Mouse (Mus musculus) forebrain, embryonic 13.5 days (tissue): ENCODE data around the gene Gm20388. TPM values are rescaled to one million over a fixed set of nuclear protein-coding genes. Genes with fewer than 3 reads are reported as not detected.

Source experiments
- ATAC-seq: fragments of 200-750 bp; cut with Nextera tagmentation; 2 replicates; pipeline ENCODE4 v1.8.0; 2017
- H3K27ac ChIP-seq: fragments of 300-500 bp; sonication (generic); 2 replicates; pipeline ENCODE4 v1.5.1; 2015; ENCODE audit warnings: inconsistent platforms, mild to moderate bottlenecking, moderate library complexity
- H3K27me3 ChIP-seq: fragments of 300-500 bp; sonication (generic); 2 replicates; pipeline ENCODE4 v1.6.1; 2015; ENCODE audit warnings: mild to moderate bottlenecking, inconsistent platforms
- H3K36me3 ChIP-seq: fragments of 300-500 bp; sonication (generic); 2 replicates; pipeline ENCODE4 v1.6.1; 2015; ENCODE audit warnings: mild to moderate bottlenecking, inconsistent platforms; ENCODE audit not compliant: poor library complexity, severe bottlenecking
- H3K4me1 ChIP-seq: fragments of 300-500 bp; sonication (generic); 2 replicates; pipeline ENCODE4 v1.6.1; 2015; ENCODE audit warnings: inconsistent platforms
- H3K4me2 ChIP-seq: fragments of 300-500 bp; sonication (generic); 2 replicates; pipeline ENCODE4 v1.6.1; 2015; ENCODE audit warnings: inconsistent platforms, mild to moderate bottlenecking, moderate library complexity
- H3K4me3 ChIP-seq: fragments of 300-500 bp; sonication (generic); 2 replicates; pipeline ENCODE4 v1.5.1; 2015; ENCODE audit warnings: mild to moderate bottlenecking, inconsistent platforms
- H3K9ac ChIP-seq: fragments of 300-500 bp; sonication (generic); 2 replicates; pipeline ENCODE4 v1.6.1; 2015; ENCODE audit warnings: mild to moderate bottlenecking, inconsistent platforms
- H3K9me3 ChIP-seq: fragments of 300-500 bp; sonication (generic); replicated peaks from 2 replicates; pipeline ENCODE4 v1.6.1; 2016; ENCODE audit warnings: inconsistent platforms
- WGBS: fragments of 180-500 bp; shearing (Covaris S2); methylation state at CpG from one replicate; pipeline ENCODE4 v1.1.7; 2015; 5-methylcytosine and 5-hydroxymethylcytosine counted together
- polyA plus RNA-seq: library from polyadenylated mRNA; unstranded; fragments of >200 nt; fragmentation: Nextera tagmentation; extraction: Ambion mirVana; gene quantifications from 2 replicates; pipeline ENCODE4 v1.2.1, GENCODE M21; 2015

Gene Gm20388
- polyA plus RNA-seq, 1 experiment from 2014 or later: 5.6 TPM

DNA sequence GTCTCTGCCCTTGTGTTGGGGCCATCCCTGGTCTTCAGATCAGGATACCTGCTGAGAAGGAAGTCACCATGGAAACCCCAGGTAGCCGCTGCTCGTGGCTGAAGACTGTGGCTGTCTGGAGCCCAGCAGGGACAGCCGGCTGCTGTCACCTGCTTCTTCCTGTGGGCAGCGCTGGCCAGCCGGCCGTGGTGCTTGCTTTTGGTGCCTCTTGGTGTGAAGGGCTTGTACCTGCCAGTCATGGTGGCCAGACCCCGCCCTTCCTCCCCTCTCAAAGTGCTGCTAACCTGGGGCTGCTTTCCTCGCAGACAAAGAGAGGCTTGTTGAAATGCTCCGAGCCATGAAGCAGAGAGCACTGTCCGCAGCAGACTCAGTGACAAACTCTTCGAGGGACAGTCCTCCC, 663.2 kb downstream of the Gm20388 start:
- ATAC-seq: no peak
- WGBS: 62% methylated on average over 11 of the region's 11 CpGs

DNA sequence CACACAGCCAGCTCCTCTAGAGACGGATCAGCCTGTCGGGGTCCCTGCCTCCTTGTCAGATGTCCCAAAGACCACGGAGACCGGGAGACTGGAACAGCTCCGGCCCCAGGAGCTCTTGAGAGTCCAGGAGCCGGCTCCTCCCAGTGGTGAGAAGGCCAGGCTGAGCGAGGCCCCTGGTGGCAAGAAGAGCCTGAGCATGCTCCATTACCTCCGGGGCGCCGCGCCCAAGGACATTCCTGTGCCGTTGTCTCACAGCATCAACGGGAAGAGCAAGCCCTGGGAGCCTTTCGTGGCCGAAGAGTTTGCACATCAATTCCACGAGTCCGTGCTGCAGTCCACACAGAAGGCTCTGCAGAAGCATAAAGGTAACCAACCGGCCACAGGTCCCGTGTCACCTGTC, 664.3 kb downstream of the Gm20388 start:
- H3K9me3 ChIP-seq: no peaks in the 10 kb centered on the region
- H3K4me2 ChIP-seq: no peak overlapping the region
- H3K9ac ChIP-seq: no peak overlapping the region
- peaks cover 8% of the 10 kb centered on the region for H3K4me1 ChIP-seq
- WGBS: 82% methylated on average over 19 of the region's 19 CpGs
- 0 out of 2 replicates have a peak overlapping the region, but pooled peaks have one; percentile 5 for H3K27ac ChIP-seq
- peaks cover 99% of the 10 kb centered on the region for H3K36me3 ChIP-seq
- ATAC-seq: no peak
- no peak overlapping the region for H3K4me3 ChIP-seq
- no peaks in the 10 kb centered on the region for H3K27me3 ChIP-seq

More for the DNA sequence above, 663.2 kb downstream of the Gm20388 start:
- H3K36me3 ChIP-seq: peaks cover 100% of the 10 kb centered on the region
- H3K9ac ChIP-seq: no peak overlapping the region
- H3K9me3 ChIP-seq: no peaks in the 10 kb centered on the region
- H3K27me3 ChIP-seq: no peaks in the 10 kb centered on the region
- peaks cover 11% of the 10 kb centered on the region for H3K4me1 ChIP-seq
- no peak overlapping the region for H3K27ac ChIP-seq
- H3K4me3 ChIP-seq: no peak overlapping the region
- no peak overlapping the region for H3K4me2 ChIP-seq

DNA sequence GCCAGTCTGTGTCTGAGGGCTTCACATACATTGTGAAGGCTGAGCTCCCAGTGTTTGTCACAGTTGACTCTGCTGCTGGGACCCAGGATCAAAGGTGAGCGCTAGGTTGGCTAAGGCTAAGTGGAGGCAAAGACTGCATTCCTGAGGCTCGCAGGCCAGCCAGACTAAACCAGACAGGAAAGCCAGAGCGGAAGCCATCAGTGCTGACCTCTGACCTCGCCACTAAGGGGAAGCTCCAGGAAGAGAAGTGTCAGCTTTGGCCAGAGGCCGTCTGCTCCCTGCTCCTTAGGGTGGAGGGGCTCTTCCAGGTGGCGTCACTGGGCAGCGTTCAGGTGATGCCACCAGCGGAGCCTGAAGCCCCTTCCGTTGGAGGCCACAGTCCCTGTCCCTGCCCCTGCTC, 665.2 kb downstream of the Gm20388 start:
- no peaks in the 10 kb centered on the region for H3K4me1 ChIP-seq
- H3K4me2 ChIP-seq: no peak overlapping the region
- H3K9me3 ChIP-seq: no peaks in the 10 kb centered on the region
- 0 out of 2 replicates have a peak overlapping the region, but pooled peaks have one; percentile 23 for H3K27ac ChIP-seq
- no peak overlapping the region for H3K9ac ChIP-seq
- no peak for ATAC-seq
- H3K4me3 ChIP-seq: no peak overlapping the region
- H3K27me3 ChIP-seq: no peaks in the 10 kb centered on the region
- 80% methylated on average over 9 of the region's 9 CpGs for WGBS
- peaks cover 99% of the 10 kb centered on the region for H3K36me3 ChIP-seq

DNA sequence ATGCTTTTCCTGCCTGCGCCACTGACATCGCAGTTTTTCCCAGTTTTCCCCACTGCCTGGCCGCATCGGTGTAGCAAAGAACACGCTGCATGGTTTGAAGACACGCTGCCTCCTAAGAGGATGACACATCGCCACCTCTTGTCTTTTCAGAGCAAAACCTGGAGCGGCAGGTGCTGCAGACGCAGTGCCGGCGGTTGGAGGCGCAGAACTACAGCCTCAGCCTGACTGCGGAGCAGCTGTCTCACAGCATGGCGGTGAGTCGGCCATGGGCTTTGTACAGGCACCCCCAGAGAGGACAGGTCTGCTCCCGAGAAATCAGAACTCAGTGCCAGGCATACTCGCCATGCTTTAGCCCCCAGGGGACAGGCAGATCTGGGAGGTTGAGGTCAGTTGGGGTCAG, 667.2 kb downstream of the Gm20388 start:
- H3K4me1 ChIP-seq: no peaks in the 10 kb centered on the region
- no peaks in the 10 kb centered on the region for H3K9me3 ChIP-seq
- peaks cover 96% of the 10 kb centered on the region for H3K36me3 ChIP-seq
- no peak overlapping the region for H3K9ac ChIP-seq
- ATAC-seq: no peak
- no peak overlapping the region for H3K4me2 ChIP-seq
- H3K27ac ChIP-seq: peak overlapping the region; percentile 22
- no peaks in the 10 kb centered on the region for H3K27me3 ChIP-seq
- WGBS: 83% methylated on average over 17 of the region's 17 CpGs
- H3K4me3 ChIP-seq: no peak overlapping the region

DNA sequence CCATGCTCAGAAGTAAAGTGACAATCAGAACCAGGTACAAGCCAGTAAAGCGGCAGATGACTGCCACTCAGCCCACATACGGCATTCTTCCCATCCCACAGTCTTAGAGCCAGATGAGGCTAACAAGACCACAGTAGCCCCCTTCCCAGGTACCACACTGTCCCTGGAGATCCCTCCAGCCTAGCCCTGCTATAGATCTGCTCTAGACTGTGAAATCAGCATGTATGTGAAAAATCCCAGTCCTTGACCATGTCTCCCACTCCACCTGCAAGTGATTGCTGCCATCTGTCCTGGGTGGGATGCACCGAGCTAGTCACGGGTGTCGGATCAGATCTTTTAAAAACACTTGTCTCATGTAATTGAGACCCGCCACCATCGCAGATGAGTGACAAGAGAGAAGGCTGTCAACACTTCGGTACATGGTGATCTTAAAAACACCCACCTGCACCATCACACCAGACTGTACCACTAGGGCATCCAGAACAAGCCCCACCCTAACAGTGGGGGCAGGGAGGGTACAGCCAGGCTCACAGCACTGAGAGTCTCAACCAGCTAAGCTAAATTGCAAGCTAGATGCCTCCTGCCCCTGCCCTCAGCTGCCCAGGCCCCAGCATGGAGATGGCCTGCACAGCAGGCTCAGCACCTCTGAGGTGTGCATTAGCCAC, 669.8 kb downstream of the Gm20388 start:
- H3K27ac ChIP-seq: peak overlapping the region; percentile 48; the same call in 1 of the 2 replicates
- H3K27me3 ChIP-seq: no peaks in the 10 kb centered on the region
- no peaks in the 10 kb centered on the region for H3K4me1 ChIP-seq
- H3K4me2 ChIP-seq: no peak overlapping the region
- H3K9me3 ChIP-seq: no peaks in the 10 kb centered on the region
- ATAC-seq: no peak
- WGBS: 85% methylated on average over 8 of the region's 8 CpGs
- H3K36me3 ChIP-seq: peaks cover 79% of the 10 kb centered on the region
- no peak overlapping the region for H3K9ac ChIP-seq
- H3K4me3 ChIP-seq: no peak overlapping the region

DNA sequence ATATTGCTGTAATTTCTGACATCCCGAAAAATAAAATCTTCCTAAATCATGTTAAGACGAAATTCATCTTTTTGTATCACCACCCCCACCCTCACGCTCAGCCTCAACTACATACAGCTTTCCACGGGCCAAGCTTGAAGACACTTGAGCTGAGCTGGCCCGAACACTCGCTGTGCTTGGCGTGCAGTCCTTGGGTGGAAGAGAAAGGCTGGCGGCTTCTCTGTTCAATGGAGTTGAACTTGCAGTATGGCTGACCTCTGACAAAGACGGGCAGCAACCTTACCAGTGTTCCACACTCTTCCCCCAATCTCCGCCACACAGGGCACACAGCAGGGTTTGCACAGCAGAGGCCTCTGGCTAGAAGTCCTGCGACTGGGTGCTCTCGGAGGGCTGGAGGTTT, 670.7 kb downstream of the Gm20388 start:
- Histone ChIP-seq H3K4me2 (no peak overlapping the region), H3K36me3 (peaks cover 71% of the 10 kb centered on the region), H3K27me3 (no peaks in the 10 kb centered on the region), H3K9me3 (no peaks in the 10 kb centered on the region), H3K4me3 (no peak overlapping the region), H3K4me1 (no peaks in the 10 kb centered on the region), H3K9ac (no peak overlapping the region), H3K27ac (no peak overlapping the region)
- whole genome bisulfite sequencing: 87% methylated on average over 12 of the region's 12 CpGs
- ATAC-seq: no peak

DNA sequence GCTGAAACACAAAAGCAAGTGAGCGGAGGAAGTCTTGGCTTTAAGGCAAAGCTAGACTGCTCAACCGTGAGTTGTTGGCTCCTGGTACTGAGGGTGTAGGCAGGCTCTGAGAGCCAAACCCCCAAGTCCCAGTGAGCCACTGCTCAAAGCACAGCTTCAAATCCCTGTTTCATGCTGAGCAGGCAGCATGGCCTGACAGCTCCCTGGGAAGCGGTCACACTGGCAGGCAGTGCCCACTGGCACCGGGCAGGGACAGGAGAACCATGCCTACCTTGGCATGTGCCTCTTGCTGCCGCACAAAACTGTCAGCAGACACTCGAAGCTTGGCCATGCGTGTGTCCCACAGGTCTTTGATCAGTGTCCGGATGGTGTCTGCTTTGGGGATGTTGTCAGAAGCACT, 671.2 kb downstream of the Gm20388 start:
- Histone ChIP-seq H3K27ac (0 out of 2 replicates have a peak overlapping the region, but pooled peaks have one; percentile 14), H3K36me3 (peaks cover 66% of the 10 kb centered on the region), H3K9ac (no peak overlapping the region), H3K4me1 (no peaks in the 10 kb centered on the region), H3K4me3 (no peak overlapping the region), H3K9me3 (no peaks in the 10 kb centered on the region), H3K4me2 (no peak overlapping the region), H3K27me3 (no peaks in the 10 kb centered on the region)
- 93% methylated on average over 8 of the region's 8 CpGs for WGBS
- no peak for ATAC-seq

DNA sequence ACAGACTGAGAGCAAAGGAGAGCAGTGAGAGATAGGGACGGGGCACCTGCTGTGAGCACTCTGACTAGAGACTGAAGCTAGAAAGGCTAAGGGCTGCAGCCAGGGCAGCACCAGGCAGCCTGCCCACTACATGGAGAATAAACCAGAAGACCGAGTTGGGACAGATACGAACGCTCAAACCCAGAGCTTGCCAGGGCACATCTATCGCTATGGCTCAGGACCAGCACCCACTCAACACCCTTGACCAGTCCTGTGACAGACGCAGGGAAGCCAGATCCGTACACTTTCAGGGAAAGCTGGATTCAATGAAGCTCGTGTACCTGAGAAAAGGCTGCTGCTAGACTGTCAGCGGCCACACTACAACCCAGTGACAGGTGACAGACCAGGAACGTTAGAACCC, 674.9 kb downstream of the Gm20388 start:
- H3K27ac ChIP-seq: no peak overlapping the region

DNA sequence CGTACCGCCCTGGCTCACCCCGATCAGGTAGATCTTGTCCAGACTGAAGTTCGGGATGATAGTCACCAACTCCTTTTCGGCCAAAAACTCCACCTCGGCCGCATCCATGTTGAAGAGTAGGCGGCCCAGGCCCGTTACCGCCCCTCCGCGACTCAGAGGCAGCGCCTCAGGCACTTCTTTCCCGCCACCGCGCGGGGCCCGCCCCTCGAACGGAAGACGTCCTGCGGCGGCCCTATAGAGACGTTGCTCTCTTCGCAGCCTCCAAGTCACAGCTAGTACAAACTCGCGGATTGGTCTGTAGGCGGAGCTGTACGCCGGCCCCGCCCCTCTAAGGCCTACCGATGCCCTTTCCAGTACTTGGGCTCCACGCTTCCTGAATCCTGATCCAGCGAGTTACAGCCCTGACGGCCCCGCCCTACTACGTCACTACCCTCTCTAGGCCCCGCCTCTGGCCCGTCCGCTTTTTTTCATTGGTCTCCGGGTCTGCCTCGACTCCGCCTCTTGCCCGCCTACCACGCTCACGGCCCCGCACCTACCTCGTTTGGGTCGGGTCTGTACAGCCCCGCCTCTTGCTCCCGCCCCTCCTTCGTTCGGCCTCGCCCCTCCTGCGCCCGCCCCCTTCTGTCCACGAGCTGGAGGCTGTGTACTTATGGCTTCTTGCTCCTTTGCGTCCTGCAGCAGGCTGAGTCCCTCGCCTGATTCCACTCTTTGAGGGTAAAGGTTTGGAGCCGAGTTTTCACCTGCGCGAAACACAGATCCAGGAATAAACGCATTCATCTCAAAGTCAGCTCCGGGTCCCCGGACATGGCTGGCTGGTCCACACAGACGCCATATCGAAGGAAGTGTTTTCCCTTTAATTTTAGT, 678.5 kb downstream of the Gm20388 start, which contains the start of gene Gins2:
Gene Gins2, minus strand, starts transcription at position 397 of the 864 bp plus-strand sequence.
- Histone ChIP-seq H3K36me3 (peaks cover 10% of the 10 kb centered on the region), H3K9me3 (no peaks in the 10 kb centered on the region), H3K4me2 (peak within 1 kb of the TSS; percentile 83), H3K4me3 (peak within 1 kb of the TSS; percentile 64), H3K4me1 (peaks cover 18% of the 10 kb centered on the region), H3K9ac (peak within 1 kb of the TSS; percentile 67), H3K27ac (no peak within 1 kb of the TSS), H3K27me3 (no peaks in the 10 kb centered on the region)
- peak; percentile 99 for ATAC-seq
- under 1% methylated on average over 67 of the region's 67 CpGs for whole genome bisulfite sequencing

More for the DNA sequence above, 674.9 kb downstream of the Gm20388 start:
- Histone ChIP-seq H3K4me3 (no peak overlapping the region), H3K27me3 (no peaks in the 10 kb centered on the region), H3K36me3 (peaks cover 30% of the 10 kb centered on the region), H3K9me3 (no peaks in the 10 kb centered on the region), H3K4me1 (peaks cover 18% of the 10 kb centered on the region), H3K9ac (no peak overlapping the region), H3K4me2 (no peak overlapping the region)
- no peak for ATAC-seq
- WGBS: 91% methylated on average over 10 of the region's 10 CpGs

DNA sequence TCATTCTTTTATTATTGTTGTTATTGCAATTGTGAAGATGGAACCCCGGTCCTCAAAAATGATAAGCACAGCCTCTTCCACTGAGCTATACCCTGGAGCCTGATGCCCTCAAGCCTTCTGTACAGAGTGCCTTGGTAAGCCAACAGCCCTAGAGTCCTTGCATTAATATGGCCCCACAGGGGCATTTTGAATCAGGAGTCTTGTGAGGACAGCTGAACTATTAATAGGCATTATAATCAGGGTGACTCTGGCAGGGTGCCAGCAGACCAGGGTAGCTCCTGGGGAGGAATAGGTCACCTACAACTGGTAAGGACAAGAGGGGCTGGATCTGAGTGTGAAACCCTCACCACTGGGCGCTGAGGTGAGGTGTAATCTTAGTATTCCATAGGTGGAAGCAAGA, 679.3 kb downstream of the Gm20388 start:
- Histone ChIP-seq H3K9ac (peak overlapping the region; percentile 57), H3K4me3 (peak overlapping the region; percentile 64), H3K27me3 (no peaks in the 10 kb centered on the region), H3K4me2 (peak overlapping the region; percentile 83), H3K36me3 (peaks cover 5% of the 10 kb centered on the region), H3K27ac (no peak overlapping the region), H3K4me1 (peaks cover 18% of the 10 kb centered on the region), H3K9me3 (no peaks in the 10 kb centered on the region)
- 64% methylated on average over 2 of the region's 2 CpGs for WGBS
- no peak for ATAC-seq

DNA sequence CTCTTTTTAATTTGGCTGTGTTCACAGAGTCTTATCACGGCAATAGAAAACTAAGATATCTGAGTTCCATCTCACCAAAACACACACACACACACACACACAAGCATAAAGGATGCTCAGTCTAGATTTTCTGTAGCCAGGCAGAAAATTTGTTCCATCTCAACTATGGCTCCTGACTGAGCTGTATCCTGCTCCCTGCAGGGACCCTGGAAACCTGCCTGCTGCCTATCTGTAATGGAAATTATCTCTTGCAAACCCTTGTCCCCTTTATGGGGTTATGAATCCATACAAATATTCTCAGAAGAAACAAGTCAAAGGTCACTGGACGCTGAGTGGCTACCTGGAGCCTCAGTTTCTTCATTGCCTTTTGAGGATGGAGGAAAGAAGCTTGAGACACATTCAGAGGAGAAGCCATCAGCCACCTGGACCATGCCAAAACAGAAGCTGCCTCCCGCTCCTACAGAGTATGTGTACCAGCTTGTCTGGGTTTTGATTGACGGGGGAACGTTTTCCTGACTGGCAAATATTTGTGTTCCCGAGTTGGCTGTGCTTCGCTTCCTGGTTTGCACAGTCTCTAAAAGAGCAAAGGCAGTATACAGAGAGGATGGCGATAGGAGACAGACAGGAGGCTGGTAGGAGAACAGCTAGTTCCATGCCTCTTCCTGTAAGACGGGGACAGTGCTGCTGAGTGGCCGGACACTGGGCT, 681.1 kb downstream of the Gm20388 start:
- Histone ChIP-seq H3K36me3 (no peaks in the 10 kb centered on the region; the same call in 1 of the 2 replicates), H3K27me3 (no peaks in the 10 kb centered on the region), H3K4me1 (peaks cover 18% of the 10 kb centered on the region), H3K27ac (0 out of 2 replicates have a peak overlapping the region, but pooled peaks have one; percentile 2), H3K9ac (no peak overlapping the region), H3K9me3 (no peaks in the 10 kb centered on the region), H3K4me2 (no peak overlapping the region), H3K4me3 (no peak overlapping the region)
- ATAC-seq: no peak
- WGBS: 73% methylated on average over 10 of the region's 10 CpGs

DNA sequence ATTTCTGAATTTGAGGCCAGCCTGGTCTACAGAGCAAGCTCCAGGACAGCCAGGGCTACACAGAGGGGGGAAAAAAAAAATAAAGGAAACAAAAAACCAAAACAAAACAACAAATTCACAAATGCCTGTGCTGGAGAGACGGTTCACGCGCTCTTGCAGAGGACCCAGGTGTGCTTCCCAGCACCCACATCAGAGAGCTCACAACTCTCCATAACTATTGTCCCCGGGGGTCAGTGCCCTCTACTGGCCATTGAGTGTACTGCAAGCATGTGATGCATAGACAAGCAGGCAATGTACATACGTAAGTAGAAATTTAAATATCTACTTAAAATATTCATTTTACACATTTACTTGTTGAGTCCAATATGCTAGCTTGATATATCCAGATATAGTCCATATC, 683.9 kb downstream of the Gm20388 start:
- Histone ChIP-seq H3K4me2 (no peak overlapping the region), H3K4me3 (no peak overlapping the region), H3K9me3 (no peaks in the 10 kb centered on the region), H3K27me3 (no peaks in the 10 kb centered on the region), H3K4me1 (peaks cover 16% of the 10 kb centered on the region), H3K9ac (no peak overlapping the region), H3K27ac (no peak overlapping the region), H3K36me3 (no peaks in the 10 kb centered on the region)
- no peak for ATAC-seq
- WGBS: 89% methylated on average over 5 of the region's 5 CpGs
